Mouse (Mus musculus): ENCODE data around the gene Btnl10. TPM values are rescaled to one million over a fixed set of nuclear protein-coding genes. Genes with fewer than 3 reads are reported as not detected.

Gene Btnl10
- 17.3 and 19.1 TPM in 2 replicates for polyA plus RNA-seq (2012; rRNA removed)

DNA sequence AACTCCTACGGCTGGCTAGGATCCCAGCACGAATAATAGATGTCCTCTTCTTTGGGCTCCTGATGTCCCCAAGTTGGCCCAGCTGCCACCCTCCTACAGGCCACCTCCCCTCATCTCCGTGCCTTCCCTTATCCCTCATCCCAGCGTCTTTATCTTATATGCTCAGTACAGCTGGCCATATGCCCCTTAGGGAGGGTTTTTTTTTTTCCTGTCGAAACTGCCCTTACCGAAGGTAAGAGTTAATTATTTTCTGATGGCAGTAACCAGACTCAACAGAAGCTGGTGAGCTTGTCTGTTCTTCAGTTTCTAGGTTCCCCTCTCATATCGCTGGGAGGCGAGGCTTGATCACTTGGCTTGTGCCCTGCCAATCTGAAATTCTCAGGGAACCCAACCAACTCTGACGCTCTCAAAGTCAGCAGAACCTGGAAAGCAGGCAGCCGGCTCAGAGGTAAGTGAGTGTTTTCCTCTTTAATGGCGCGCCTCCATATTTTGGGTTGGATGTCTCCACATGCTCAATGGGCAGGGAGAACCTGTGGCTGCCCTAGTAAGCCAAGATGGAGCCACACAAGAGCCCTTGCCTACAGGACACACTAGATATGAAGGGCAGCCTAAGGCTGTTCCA lies at the start of gene Btnl10:
Gene Btnl10, plus strand, starts transcription at position 164 of the 622 bp plus-strand sequence.

DNA sequence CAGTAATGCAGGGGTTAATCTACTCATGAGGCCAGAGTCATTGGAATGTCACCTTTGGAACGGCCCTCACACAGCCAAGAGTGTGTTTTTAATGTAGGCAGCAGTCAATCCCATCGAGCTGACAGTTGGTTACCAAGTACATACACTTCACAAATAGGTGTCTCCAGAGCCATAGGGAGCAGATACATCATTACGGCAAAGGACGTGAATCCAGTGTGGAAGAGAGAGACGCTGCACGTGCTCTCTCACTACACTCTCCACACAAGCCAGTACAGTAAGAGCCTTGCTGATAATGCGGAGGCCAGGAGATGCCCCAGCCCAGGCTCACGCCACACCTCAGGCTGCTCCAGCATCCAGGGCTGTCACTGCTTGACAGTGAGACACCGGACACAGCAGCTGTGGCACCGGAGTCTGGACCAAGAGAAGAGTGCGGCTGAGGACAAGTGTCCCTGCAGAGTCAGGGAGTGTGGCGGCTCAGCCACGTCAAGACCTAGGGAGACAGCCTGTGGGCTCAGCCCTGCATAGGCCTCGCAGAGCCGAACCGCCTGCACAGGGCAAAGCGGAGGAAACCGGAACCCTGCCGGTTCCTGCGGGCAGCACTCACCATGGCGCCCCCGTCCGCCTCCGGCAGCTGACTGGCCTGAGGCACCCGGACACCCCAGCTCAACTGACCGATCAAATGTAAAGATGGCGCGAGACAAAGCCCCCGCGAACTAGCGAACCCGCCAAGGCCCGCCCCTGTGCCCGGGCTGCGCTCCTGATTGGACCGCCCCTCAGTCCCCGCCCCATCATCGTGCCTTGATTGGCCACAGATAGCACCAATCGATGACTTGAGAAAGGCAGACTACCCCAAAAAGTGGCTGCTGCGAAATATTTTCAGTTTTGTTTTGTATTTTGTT lies 13.9 kb upstream of the Btnl10 start, which contains the start of gene Zfp39:
Gene Zfp39, minus strand, starts transcription at position 715 of the 899 bp plus-strand sequence.

DNA sequence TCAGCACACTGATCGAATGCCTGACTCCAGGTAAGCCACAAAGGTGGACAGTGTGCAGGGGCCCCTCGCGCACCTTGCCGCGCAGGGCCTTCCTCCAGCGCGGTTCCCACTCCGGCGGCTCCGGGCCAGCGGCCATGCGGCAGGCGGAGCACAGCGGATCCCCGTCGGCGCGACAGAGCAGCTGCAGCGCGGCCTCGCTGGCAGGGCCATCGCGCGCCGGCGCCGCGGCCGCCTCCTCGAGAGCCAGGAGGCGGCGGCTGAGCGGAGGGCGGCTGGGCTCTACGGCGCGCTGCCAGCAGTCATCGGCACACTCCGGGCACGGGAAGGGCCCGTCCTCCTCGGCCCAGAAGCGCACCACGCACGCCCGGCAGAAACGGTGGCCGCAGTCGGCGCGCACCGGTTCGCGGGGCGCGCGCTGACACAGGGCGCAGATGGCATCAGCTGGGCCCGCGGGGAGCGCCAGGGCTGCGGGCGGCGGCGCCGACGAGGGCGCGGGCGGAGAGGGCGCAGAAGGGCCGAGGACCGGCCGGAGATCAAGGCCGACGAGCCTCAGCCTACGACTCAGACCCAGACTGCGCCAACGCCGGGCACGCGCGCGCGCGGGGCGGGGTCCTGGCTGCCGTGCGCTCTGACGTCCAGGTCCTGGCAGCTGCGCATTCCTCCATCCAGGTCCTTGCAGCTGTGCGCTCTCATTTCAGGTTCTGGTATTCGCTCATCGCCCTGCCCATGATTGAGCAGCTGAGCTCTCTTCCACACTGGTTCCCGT lies 20.8 kb downstream of the Btnl10 start, which contains the start of gene Rnf187:
Gene Rnf187, minus strand, starts transcription at position 595 of the 766 bp plus-strand sequence.

DNA sequence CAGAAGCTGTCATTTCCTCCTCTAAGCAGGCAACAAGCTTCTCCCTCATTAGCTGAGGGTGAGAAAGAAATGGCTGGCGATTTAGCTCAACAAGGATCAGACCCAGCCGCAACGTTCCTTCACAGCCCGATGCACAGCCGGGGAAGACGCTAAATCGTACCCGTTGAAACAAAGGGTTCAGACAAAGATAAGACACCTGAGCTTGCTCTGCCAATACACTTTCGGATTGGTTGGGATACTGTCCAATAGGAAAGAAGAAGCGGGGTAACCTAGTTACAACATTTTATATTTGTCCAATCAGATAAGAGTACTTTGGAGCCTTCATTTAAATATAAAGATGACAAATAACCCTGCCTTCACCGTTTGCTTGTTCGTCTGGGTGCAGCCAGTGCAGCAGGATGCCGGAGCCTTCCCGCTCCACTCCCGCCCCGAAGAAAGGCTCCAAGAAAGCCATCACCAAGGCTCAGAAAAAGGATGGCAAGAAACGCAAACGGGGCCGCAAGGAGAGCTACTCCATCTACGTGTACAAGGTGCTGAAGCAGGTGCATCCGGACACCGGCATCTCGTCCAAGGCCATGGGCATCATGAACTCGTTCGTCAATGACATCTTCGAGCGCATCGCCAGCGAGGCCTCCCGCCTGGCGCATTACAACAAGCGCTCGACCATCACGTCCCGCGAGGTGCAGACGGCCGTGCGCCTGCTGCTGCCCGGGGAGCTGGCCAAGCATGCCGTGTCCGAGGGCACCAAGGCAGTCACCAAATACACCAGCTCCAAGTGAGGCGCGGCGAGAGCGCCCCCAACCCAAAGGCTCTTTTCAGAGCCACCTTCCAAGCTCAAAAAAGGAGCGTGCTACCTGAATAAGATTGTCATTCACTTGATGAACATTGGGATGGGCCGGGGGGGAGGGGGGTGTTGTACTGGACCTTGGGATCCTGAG lies 31.1 kb downstream of the Btnl10 start, which contains the start of gene Hist3h2ba:
Gene Hist3h2ba, plus strand, starts transcription at position 379 of the 938 bp plus-strand sequence.

DNA sequence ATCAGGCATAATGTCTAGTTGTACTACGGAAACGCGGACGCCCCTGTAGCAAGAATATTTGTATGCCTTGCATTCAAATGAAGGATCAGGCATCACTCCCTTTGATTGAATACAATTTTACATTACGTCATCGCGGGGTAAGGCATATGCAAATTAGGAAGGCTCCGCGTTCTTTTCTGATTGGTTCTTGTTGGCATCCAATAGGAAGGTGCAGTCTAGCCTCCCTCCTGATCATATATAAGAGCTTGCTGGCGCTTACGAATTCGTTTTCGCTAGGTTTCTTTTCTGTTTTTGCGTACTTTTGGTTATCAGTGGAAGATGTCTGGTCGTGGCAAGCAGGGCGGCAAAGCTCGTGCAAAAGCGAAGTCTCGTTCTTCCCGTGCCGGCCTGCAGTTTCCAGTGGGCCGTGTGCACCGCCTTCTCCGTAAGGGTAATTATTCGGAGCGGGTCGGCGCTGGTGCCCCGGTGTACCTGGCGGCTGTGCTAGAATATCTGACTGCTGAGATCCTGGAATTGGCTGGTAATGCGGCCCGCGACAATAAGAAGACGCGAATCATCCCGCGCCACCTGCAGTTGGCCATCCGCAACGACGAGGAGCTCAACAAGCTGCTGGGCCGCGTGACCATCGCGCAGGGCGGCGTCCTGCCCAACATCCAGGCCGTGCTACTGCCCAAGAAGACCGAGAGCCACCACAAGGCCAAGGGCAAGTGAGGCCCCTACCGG lies 36.9 kb downstream of the Btnl10 start, which contains the start of the genes Hist3h2a and Trim17:
Gene Hist3h2a, plus strand, starts transcription at position 266 of the 723 bp plus-strand sequence.
Gene Trim17, plus strand, starts transcription at position 266 of the 723 bp plus-strand sequence.

Other genes with a start within 250 kb of the Btnl10 start
- gene Olfr320, start 236.8 kb upstream of the Btnl10 start, polyA plus RNA-seq (2012; rRNA removed) = not detected in 2 replicates
- not detected in 2 replicates for gene Olfr319, start 218.7 kb upstream of the Btnl10 start, polyA plus RNA-seq (2012; rRNA removed)
- gene Olfr318, start 193.9 kb upstream of the Btnl10 start, polyA plus RNA-seq (2012; rRNA removed) = not detected in 2 replicates
- not detected in 2 replicates for gene Olfr317, start 178.7 kb upstream of the Btnl10 start, polyA plus RNA-seq (2012; rRNA removed)
- not detected in 2 replicates for gene Olfr316, start 165.2 kb upstream of the Btnl10 start, polyA plus RNA-seq (2012; rRNA removed)
- gene Olfr315, start 144.7 kb upstream of the Btnl10 start, polyA plus RNA-seq (2012; rRNA removed) = not detected in 2 replicates
- gene Olfr314, start 135.0 kb upstream of the Btnl10 start, polyA plus RNA-seq (2012; rRNA removed) = not detected in 2 replicates
- 0.07 TPM in 1 of 2 replicates, not detected in the other for gene Fam183b, start 115.9 kb upstream of the Btnl10 start, polyA plus RNA-seq (2012; rRNA removed)
- gene Olfr313, start 102.9 kb upstream of the Btnl10 start, polyA plus RNA-seq (2012; rRNA removed) = not detected in 2 replicates
- not detected in 2 replicates for gene Olfr312, start 88.7 kb upstream of the Btnl10 start, polyA plus RNA-seq (2012; rRNA removed)
- gene Olfr311, start 78.7 kb upstream of the Btnl10 start, polyA plus RNA-seq (2012; rRNA removed) = not detected in 2 replicates
- 2.5 and 2.6 TPM in 2 replicates for gene Gm12258, start 70.8 kb upstream of the Btnl10 start, polyA plus RNA-seq (2012; rRNA removed)
- 1.6 and 1.8 TPM in 2 replicates for gene 2810021J22Rik, start 50.7 kb upstream of the Btnl10 start, polyA plus RNA-seq (2012; rRNA removed)
- gene Zfp39, start 13.7 kb upstream of the Btnl10 start, polyA plus RNA-seq (2012; rRNA removed) = 4.9 and 5.1 TPM in 2 replicates
- gene Rnf187, start 21.0 kb downstream of the Btnl10 start, polyA plus RNA-seq (2012; rRNA removed) = 67.3 and 77.9 TPM in 2 replicates
- gene Hist3h2ba, start 31.0 kb downstream of the Btnl10 start, polyA plus RNA-seq (2012; rRNA removed) = 13.3 and 15.4 TPM in 2 replicates
- 9.3 and 10.1 TPM in 2 replicates for gene Hist3h2a, start 36.8 kb downstream of the Btnl10 start, polyA plus RNA-seq (2012; rRNA removed)
- gene Trim17, start 36.8 kb downstream of the Btnl10 start, polyA plus RNA-seq (2012; rRNA removed) = 0.05 and 0.09 TPM in 2 replicates
- 7.3 and 8.5 TPM in 2 replicates for gene Trim11, start 60.2 kb downstream of the Btnl10 start, polyA plus RNA-seq (2012; rRNA removed)
- gene Obscn, start 218.5 kb downstream of the Btnl10 start, polyA plus RNA-seq (2012; rRNA removed) = 0.10 and 0.32 TPM in 2 replicates
- 7.9 and 8.4 TPM in 2 replicates for gene Iba57, start 245.8 kb downstream of the Btnl10 start, polyA plus RNA-seq (2012; rRNA removed)